Mouse (Mus musculus): ENCODE results near the gene Tcerg1l. TPM values are rescaled to one million over a fixed set of nuclear protein-coding genes. Genes with fewer than 3 reads are reported as not detected.

The Tcerg1l gene
- polyA plus RNA-seq, 1 experiment from 2014 or later, result 0.33 TPM

- no peaks in the 10 kb centered on the region for H3K9me3 ChIP-seq (ENCODE audit: low read length)
- H3K4me2 ChIP-seq (replicated peaks; ENCODE audit: low read depth, low read length), result no peak overlapping the region
- peak; percentile 24 for DNase-seq (ENCODE audit: low spot score)
- WGBS, result 39% methylated on average over 7 of the region's 7 CpGs
- H3K4me3 ChIP-seq (ENCODE audit: low read depth, low read length), result no peak overlapping the region
- H3K9ac ChIP-seq (replicated peaks; ENCODE audit: low read depth), result no peak overlapping the region
- 0 out of 2 replicates have a peak, but pooled peaks cover 5% of the 10 kb centered on the region for H3K4me1 ChIP-seq (ENCODE audit: insufficient read depth, low read depth, low read length)
- ATAC-seq, result no peak
- H3K27ac ChIP-seq (ENCODE audit: low read length), result no peak overlapping the region; the same call in 1 of the 2 replicates
- no peaks in the 10 kb centered on the region for H3K36me3 ChIP-seq (ENCODE audit: insufficient read depth, low read length)
- TF ChIP-seq EP300 (IDR thresholded peaks at IDR 0.05) (no peak), CTCF (IDR thresholded peaks at IDR 0.05) (no peak)
- no peaks in the 10 kb centered on the region for H3K27me3 ChIP-seq (replicated peaks; ENCODE audit: insufficient read depth, low read length)
Observed at GRCm38 (mm10) chr7:138374376-138374775, 23.2 kb downstream of the Tcerg1l start.

DNA sequence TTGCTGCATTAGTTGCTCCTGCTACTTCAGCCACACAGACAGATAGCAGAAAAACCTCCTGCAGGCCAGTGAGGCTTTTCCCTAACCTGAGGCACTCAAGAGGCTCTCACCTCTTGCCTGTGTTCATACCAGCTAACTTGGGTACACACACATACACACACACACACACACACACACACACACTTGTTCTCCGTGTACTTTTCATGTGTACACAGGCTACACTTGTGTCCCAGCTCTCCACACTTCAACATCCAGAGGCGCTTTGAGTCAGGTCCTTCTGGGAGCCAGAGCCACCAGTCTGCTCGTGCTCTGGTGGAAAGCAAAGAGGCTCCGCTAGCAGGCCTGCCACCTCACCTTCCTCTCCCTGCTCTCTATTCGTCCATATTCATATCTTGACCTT lies 24.0 kb downstream of the Tcerg1l start:
- no peak overlapping the region for H3K27ac ChIP-seq (ENCODE audit: low read length)
- DNase-seq (ENCODE audit: low spot score) (peak; percentile 51), ATAC-seq (peak; percentile 75)
- 49% methylated on average over 5 of the region's 5 CpGs for WGBS
- H3K9me3 ChIP-seq (ENCODE audit: low read length), result no peaks in the 10 kb centered on the region
- H3K27me3 ChIP-seq (replicated peaks; ENCODE audit: insufficient read depth, low read length), result no peaks in the 10 kb centered on the region
- H3K4me2 ChIP-seq (replicated peaks; ENCODE audit: low read depth, low read length), result no peak overlapping the region
- H3K9ac ChIP-seq (replicated peaks; ENCODE audit: low read depth), result no peak overlapping the region
- no peak for TF ChIP-seq EP300 (IDR thresholded peaks at IDR 0.05)
- no peak for TF ChIP-seq CTCF (IDR thresholded peaks at IDR 0.05)
- 0 out of 2 replicates have a peak, but pooled peaks cover 5% of the 10 kb centered on the region for H3K4me1 ChIP-seq (ENCODE audit: insufficient read depth, low read depth, low read length)
- no peak overlapping the region for H3K4me3 ChIP-seq (ENCODE audit: low read depth, low read length)
- no peaks in the 10 kb centered on the region for H3K36me3 ChIP-seq (ENCODE audit: insufficient read depth, low read length)

- WGBS, result 39% methylated on average over 7 of the region's 7 CpGs
- Histone ChIP-seq H3K27me3 (replicated peaks; ENCODE audit: insufficient read depth, low read length) (no peaks in the 10 kb centered on the region), H3K4me3 (ENCODE audit: low read depth, low read length) (no peak overlapping the region), H3K27ac (ENCODE audit: low read length) (no peak overlapping the region), H3K4me1 (ENCODE audit: insufficient read depth, low read depth, low read length) (no peaks in the 10 kb centered on the region), H3K9me3 (ENCODE audit: low read length) (no peaks in the 10 kb centered on the region), H3K36me3 (ENCODE audit: insufficient read depth, low read length) (no peaks in the 10 kb centered on the region), H3K9ac (replicated peaks; ENCODE audit: low read depth) (no peak overlapping the region), H3K4me2 (replicated peaks; ENCODE audit: low read depth, low read length) (no peak overlapping the region)
- DNase-seq (ENCODE audit: low spot score) (peak; percentile 23), ATAC-seq (peak; percentile 55)
- TF ChIP-seq EP300 (IDR thresholded peaks at IDR 0.05) (no peak), CTCF (IDR thresholded peaks at IDR 0.05) (no peak)
Observed at GRCm38 (mm10) chr7:138367570-138367969, 30.0 kb downstream of the Tcerg1l start.

DNA sequence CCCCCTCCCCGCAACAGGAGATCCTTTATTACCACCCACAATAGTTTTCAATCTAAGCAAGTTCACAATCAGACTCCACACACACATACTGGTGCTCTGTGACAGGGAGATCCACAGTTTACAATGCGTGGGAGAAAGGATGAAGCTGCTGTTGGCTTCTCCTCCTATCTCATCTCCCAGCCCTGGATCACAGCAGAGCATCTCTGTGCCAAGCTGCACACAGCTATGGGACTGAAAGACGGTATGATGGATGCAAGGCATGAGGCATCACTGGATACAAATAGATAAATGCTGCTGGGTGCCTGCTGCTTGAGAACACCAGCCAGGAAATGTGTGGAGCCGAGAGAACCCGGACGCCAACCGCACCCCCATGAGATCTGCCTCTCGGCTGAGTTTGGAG lies 32.0 kb downstream of the Tcerg1l start:
- H3K4me3 ChIP-seq (ENCODE audit: low read depth, low read length), result no peak overlapping the region
- no peaks in the 10 kb centered on the region for H3K9me3 ChIP-seq (ENCODE audit: low read length)
- no peaks in the 10 kb centered on the region for H3K36me3 ChIP-seq (ENCODE audit: insufficient read depth, low read length)
- ATAC-seq (no peak), DNase-seq (ENCODE audit: low spot score) (no peak)
- 25% methylated on average over 8 of the region's 8 CpGs for WGBS
- no peak overlapping the region for H3K27ac ChIP-seq (ENCODE audit: low read length)
- no peaks in the 10 kb centered on the region for H3K27me3 ChIP-seq (replicated peaks; ENCODE audit: insufficient read depth, low read length)
- H3K4me1 ChIP-seq (ENCODE audit: insufficient read depth, low read depth, low read length), result no peaks in the 10 kb centered on the region
- TF ChIP-seq EP300 (IDR thresholded peaks at IDR 0.05), result no peak
- TF ChIP-seq CTCF (IDR thresholded peaks at IDR 0.05), result no peak
- no peak overlapping the region for H3K4me2 ChIP-seq (replicated peaks; ENCODE audit: low read depth, low read length)
- H3K9ac ChIP-seq (replicated peaks; ENCODE audit: low read depth), result no peak overlapping the region

- WGBS, result 51% methylated on average over 8 of the region's 8 CpGs
- H3K36me3 ChIP-seq (ENCODE audit: insufficient read depth, low read length), result no peaks in the 10 kb centered on the region
- H3K9ac ChIP-seq (replicated peaks; ENCODE audit: low read depth), result no peak overlapping the region
- no peak for DNase-seq (ENCODE audit: low spot score)
- no peak overlapping the region for H3K4me2 ChIP-seq (replicated peaks; ENCODE audit: low read depth, low read length)
- no peaks in the 10 kb centered on the region for H3K9me3 ChIP-seq (ENCODE audit: low read length)
- no peak for ATAC-seq
- H3K27me3 ChIP-seq (replicated peaks; ENCODE audit: insufficient read depth, low read length), result no peaks in the 10 kb centered on the region
- H3K4me1 ChIP-seq (ENCODE audit: insufficient read depth, low read depth, low read length), result no peaks in the 10 kb centered on the region
- H3K27ac ChIP-seq (ENCODE audit: low read length), result no peak overlapping the region
- H3K4me3 ChIP-seq (ENCODE audit: low read depth, low read length), result no peak overlapping the region
- no peak for TF ChIP-seq CTCF (IDR thresholded peaks at IDR 0.05)
- TF ChIP-seq EP300 (IDR thresholded peaks at IDR 0.05), result no peak
Observed at GRCm38 (mm10) chr7:138357475-138357874, 40.1 kb downstream of the Tcerg1l start.

- Histone ChIP-seq H3K4me3 (ENCODE audit: low read depth, low read length) (no peak overlapping the region), H3K27me3 (replicated peaks; ENCODE audit: insufficient read depth, low read length) (no peaks in the 10 kb centered on the region), H3K27ac (ENCODE audit: low read length) (no peak overlapping the region), H3K4me2 (replicated peaks; ENCODE audit: low read depth, low read length) (no peak overlapping the region), H3K9me3 (ENCODE audit: low read length) (no peaks in the 10 kb centered on the region), H3K4me1 (ENCODE audit: insufficient read depth, low read depth, low read length) (no peaks in the 10 kb centered on the region), H3K36me3 (ENCODE audit: insufficient read depth, low read length) (no peaks in the 10 kb centered on the region), H3K9ac (replicated peaks; ENCODE audit: low read depth) (no peak overlapping the region)
- TF ChIP-seq EP300 (IDR thresholded peaks at IDR 0.05) (no peak), CTCF (IDR thresholded peaks at IDR 0.05) (no peak)
- WGBS, result 10% methylated on average over 2 of the region's 2 CpGs
- DNase-seq (ENCODE audit: low spot score), result no peak
- no peak for ATAC-seq
Observed at GRCm38 (mm10) chr7:138356655-138357449, 40.7 kb downstream of the Tcerg1l start.

All from lung, postnatal 0 days (tissue).